Mouse (Mus musculus): ENCODE data around the gene Olfm4. TPM values are rescaled to one million over a fixed set of nuclear protein-coding genes. Genes with fewer than 3 reads are reported as not detected.

The Olfm4 gene
- polyA plus RNA-seq, 1 experiment = not detected

GRCm38 (mm10) chr14:79970928-79971738 lies 12.7 kb upstream of the Olfm4 start:
- H3K4me3 ChIP-seq (ENCODE audit: insufficient read depth, low read length) = no peak overlapping the region
- no peaks in the 10 kb centered on the region for H3K4me1 ChIP-seq (ENCODE audit: control insufficient read depth, insufficient read depth, low read length)
- TF ChIP-seq POLR2A (IDR thresholded peaks at IDR 0.05; ENCODE audit: low read depth, low read length) (no peak), CTCF (IDR thresholded peaks at IDR 0.05; ENCODE audit: borderline replicate concordance, insufficient read depth, low read length) (no peak)
- H3K27ac ChIP-seq (ENCODE audit: insufficient read depth, low read length) = no peak overlapping the region

DNA sequence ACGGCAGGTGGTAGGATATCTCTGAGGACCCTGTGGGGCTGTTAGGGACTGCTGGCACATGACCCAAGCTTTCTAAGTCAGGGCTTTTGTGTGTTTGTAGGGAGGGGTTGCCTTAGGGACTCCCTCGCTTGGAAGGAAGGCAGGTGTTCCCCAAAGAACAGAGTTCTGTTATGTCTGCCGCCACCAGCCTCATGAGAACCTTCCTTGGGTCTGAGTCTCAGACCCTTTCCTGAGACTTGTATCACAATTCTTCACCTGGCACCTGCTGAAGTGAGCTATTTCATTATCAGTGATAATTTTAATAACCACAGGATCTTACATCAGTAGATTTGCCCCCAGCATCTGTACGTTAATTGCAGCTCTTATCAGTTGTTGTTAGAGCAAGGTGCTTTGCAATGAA lies 2.4 kb upstream of the Olfm4 start:
- no peaks in the 10 kb centered on the region for H3K4me1 ChIP-seq (ENCODE audit: control insufficient read depth, insufficient read depth, low read length)
- TF ChIP-seq POLR2A (IDR thresholded peaks at IDR 0.05; ENCODE audit: low read depth, low read length) (no peak), CTCF (IDR thresholded peaks at IDR 0.05; ENCODE audit: borderline replicate concordance, insufficient read depth, low read length) (no peak)
- no peak overlapping the region for H3K27ac ChIP-seq (ENCODE audit: insufficient read depth, low read length)
- no peak overlapping the region for H3K4me3 ChIP-seq (ENCODE audit: insufficient read depth, low read length)

GRCm38 (mm10) chr14:79985137-79985670 lies 1.3 kb downstream of the Olfm4 start:
- no peak overlapping the region for H3K27ac ChIP-seq (ENCODE audit: insufficient read depth, low read length)
- TF ChIP-seq CTCF (IDR thresholded peaks at IDR 0.05; ENCODE audit: borderline replicate concordance, insufficient read depth, low read length) (no peak), POLR2A (IDR thresholded peaks at IDR 0.05; ENCODE audit: low read depth, low read length) (no peak)
- H3K4me1 ChIP-seq (ENCODE audit: control insufficient read depth, insufficient read depth, low read length) = no peaks in the 10 kb centered on the region
- H3K4me3 ChIP-seq (ENCODE audit: insufficient read depth, low read length) = no peak overlapping the region

- Histone ChIP-seq H3K4me3 (ENCODE audit: insufficient read depth, low read length) (no peak overlapping the region), H3K4me1 (ENCODE audit: control insufficient read depth, insufficient read depth, low read length) (no peaks in the 10 kb centered on the region), H3K27ac (ENCODE audit: insufficient read depth, low read length) (no peak overlapping the region)
- TF ChIP-seq POLR2A (IDR thresholded peaks at IDR 0.05; ENCODE audit: low read depth, low read length) = no peak
- no peak for TF ChIP-seq CTCF (IDR thresholded peaks at IDR 0.05; ENCODE audit: borderline replicate concordance, insufficient read depth, low read length)
Measured at GRCm38 (mm10) chr14:79985696-79986095, 1.8 kb downstream of the Olfm4 start.

GRCm38 (mm10) chr14:79986831-79987230 lies 3.0 kb downstream of the Olfm4 start:
- Histone ChIP-seq H3K27ac (ENCODE audit: insufficient read depth, low read length) (no peak overlapping the region), H3K4me1 (ENCODE audit: control insufficient read depth, insufficient read depth, low read length) (no peaks in the 10 kb centered on the region), H3K4me3 (ENCODE audit: insufficient read depth, low read length) (no peak overlapping the region)
- TF ChIP-seq POLR2A (IDR thresholded peaks at IDR 0.05; ENCODE audit: low read depth, low read length) (no peak), CTCF (IDR thresholded peaks at IDR 0.05; ENCODE audit: borderline replicate concordance, insufficient read depth, low read length) (no peak)

GRCm38 (mm10) chr14:79989785-79990184 lies 5.9 kb downstream of the Olfm4 start:
- Histone ChIP-seq H3K4me1 (ENCODE audit: control insufficient read depth, insufficient read depth, low read length) (no peaks in the 10 kb centered on the region), H3K27ac (ENCODE audit: insufficient read depth, low read length) (no peak overlapping the region), H3K4me3 (ENCODE audit: insufficient read depth, low read length) (no peak overlapping the region)
- no peak for TF ChIP-seq POLR2A (IDR thresholded peaks at IDR 0.05; ENCODE audit: low read depth, low read length)
- TF ChIP-seq CTCF (IDR thresholded peaks at IDR 0.05; ENCODE audit: borderline replicate concordance, insufficient read depth, low read length) = no peak

DNA sequence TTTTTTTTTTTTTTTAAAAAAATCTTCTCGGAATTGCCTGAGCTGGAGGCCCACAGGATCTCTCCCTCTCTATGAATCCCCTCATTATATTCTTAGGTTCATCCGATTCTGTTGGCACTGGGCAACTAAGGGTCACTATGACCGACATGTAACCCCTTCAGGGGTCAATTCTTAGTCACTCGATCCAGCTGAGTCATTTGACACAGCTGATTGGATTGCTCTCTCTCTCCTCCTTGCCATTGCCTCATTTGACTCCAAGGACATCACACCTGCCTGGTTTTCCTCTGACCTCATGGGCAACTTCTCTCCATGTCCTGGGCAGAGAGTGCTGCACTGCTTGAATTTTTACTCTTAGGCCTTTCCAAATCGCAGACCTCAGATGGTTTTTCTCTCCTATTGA lies 6.7 kb downstream of the Olfm4 start:
- no peak overlapping the region for H3K27ac ChIP-seq (ENCODE audit: insufficient read depth, low read length)
- no peaks in the 10 kb centered on the region for H3K4me1 ChIP-seq (ENCODE audit: control insufficient read depth, insufficient read depth, low read length)
- no peak overlapping the region for H3K4me3 ChIP-seq (ENCODE audit: insufficient read depth, low read length)
- TF ChIP-seq CTCF (IDR thresholded peaks at IDR 0.05; ENCODE audit: borderline replicate concordance, insufficient read depth, low read length) (no peak), POLR2A (IDR thresholded peaks at IDR 0.05; ENCODE audit: low read depth, low read length) (no peak)

DNA sequence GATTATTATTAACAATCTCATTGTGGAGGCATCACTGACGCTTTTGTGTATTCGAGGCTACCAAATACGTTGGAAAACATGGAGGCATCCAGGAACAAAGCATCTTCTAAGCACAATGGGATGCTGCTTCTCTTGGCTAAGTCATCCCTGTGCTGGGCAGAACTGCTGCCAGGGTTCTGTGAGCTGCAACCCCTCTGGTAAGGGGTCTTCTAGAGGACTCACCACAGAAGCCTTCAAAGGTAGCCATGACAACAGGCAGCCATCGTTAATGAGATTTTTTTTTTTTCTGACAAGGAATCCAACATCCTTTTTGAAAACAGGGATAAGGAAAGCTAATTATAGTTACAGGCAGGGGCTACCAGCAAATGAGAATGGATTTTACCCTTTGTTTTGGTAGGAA lies 13.7 kb downstream of the Olfm4 start:
- H3K27ac ChIP-seq (ENCODE audit: insufficient read depth, low read length) = no peak overlapping the region
- TF ChIP-seq CTCF (IDR thresholded peaks at IDR 0.05; ENCODE audit: borderline replicate concordance, insufficient read depth, low read length) (no peak), POLR2A (IDR thresholded peaks at IDR 0.05; ENCODE audit: low read depth, low read length) (no peak)
- no peak overlapping the region for H3K4me3 ChIP-seq (ENCODE audit: insufficient read depth, low read length)
- H3K4me1 ChIP-seq (ENCODE audit: control insufficient read depth, insufficient read depth, low read length) = no peaks in the 10 kb centered on the region

DNA sequence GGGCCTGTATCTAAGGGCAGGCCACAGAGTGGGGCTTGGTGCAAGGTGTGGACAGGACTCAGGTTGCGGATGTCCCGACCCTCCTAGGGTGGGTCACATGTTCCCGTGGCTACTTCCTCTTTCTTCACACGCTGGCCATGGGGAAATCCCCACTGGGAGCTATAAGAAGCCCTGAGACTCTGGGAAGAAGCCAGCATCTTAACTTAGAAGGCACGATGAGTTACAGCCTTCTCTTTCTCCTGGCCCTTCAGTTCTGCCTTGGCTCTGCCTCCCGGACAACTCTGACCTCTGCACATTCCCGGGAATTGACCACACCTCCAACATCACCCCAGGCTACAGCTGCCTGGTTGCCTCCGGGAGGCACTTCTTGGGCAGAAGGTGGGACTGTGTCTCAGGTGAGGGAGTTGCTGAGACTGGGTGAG lies 16.2 kb downstream of the Olfm4 start:
- no peak overlapping the region for H3K4me3 ChIP-seq (ENCODE audit: insufficient read depth, low read length)
- no peaks in the 10 kb centered on the region for H3K4me1 ChIP-seq (ENCODE audit: control insufficient read depth, insufficient read depth, low read length)
- TF ChIP-seq CTCF (IDR thresholded peaks at IDR 0.05; ENCODE audit: borderline replicate concordance, insufficient read depth, low read length) (no peak), POLR2A (IDR thresholded peaks at IDR 0.05; ENCODE audit: low read depth, low read length) (no peak)
- H3K27ac ChIP-seq (ENCODE audit: insufficient read depth, low read length) = no peak overlapping the region

- TF ChIP-seq POLR2A (IDR thresholded peaks at IDR 0.05; ENCODE audit: low read depth, low read length) (no peak), CTCF (IDR thresholded peaks at IDR 0.05; ENCODE audit: borderline replicate concordance, insufficient read depth, low read length) (no peak)
- H3K27ac ChIP-seq (ENCODE audit: insufficient read depth, low read length) = no peak overlapping the region
- no peaks in the 10 kb centered on the region for H3K4me1 ChIP-seq (ENCODE audit: control insufficient read depth, insufficient read depth, low read length)
- H3K4me3 ChIP-seq (ENCODE audit: insufficient read depth, low read length) = no peak overlapping the region
Measured at GRCm38 (mm10) chr14:80007686-80008085, 23.8 kb downstream of the Olfm4 start.
